Mouse (Mus musculus) olfactory bulb, adult 2 months (tissue): Measurements from ENCODE around the gene Zkscan7.

ENCODE experiments used
- CTCF ChIP-seq: fragments of 200-500 bp; IDR thresholded peaks from 2 replicates; pipeline ENCODE4 v1.5.1; 2012; ENCODE audit warnings: low read depth, mild to moderate bottlenecking, low read length, moderate library complexity; ENCODE audit not compliant: insufficient read depth
- POLR2A ChIP-seq: fragments of 200-500 bp; IDR thresholded peaks from 2 replicates; pipeline ENCODE4 v1.6.1; 2012; ENCODE audit warnings: mild to moderate bottlenecking, low read depth, low read length, moderate library complexity; ENCODE audit not compliant: insufficient read depth

- no peak for TF ChIP-seq CTCF
- peak; percentile 25; the same call in 1 of the 2 replicates for TF ChIP-seq POLR2A
These were observed 37.5 kb downstream of the Zkscan7 start, which contains the start of gene Zfp105 for GRCm38 (mm10) chr9:122922936-122923381.
